Mouse (Mus musculus): ENCODE data around the gene Vmn2r9. TPM values are rescaled to one million over a fixed set of nuclear protein-coding genes. Genes with fewer than 3 reads are reported as not detected.

Gene Vmn2r9
- not detected in 2 replicates for polyA plus RNA-seq (2012; rRNA removed; ENCODE audit: low replicate concordance)

GRCm38 (mm10) chr5:108852501-108852900 is at the start of gene Vmn2r9:
Gene Vmn2r9 (minus strand): TSS chr5:108852601.

GRCm38 (mm10) chr5:108808750-108809149 is 43.7 kb downstream of the Vmn2r9 start, which contains the start of gene Vmn2r8:
Gene Vmn2r8 (minus strand): TSS chr5:108808850.

GRCm38 (mm10) chr5:108795263-108795662 is 57.1 kb downstream of the Vmn2r9 start, which contains the start of gene Tmed11:
Gene Tmed11 (minus strand): TSS chr5:108795363.

Other genes starting within 250 kb of the Vmn2r9 start
- 93.5 and 109 TPM in 2 replicates for gene Gak, start 222.8 kb downstream of the Vmn2r9 start, polyA plus RNA-seq (2012; rRNA removed; ENCODE audit: low replicate concordance)
- 29.2 and 29.5 TPM in 2 replicates for gene Tmem175, start 222.8 kb downstream of the Vmn2r9 start, polyA plus RNA-seq (2012; rRNA removed; ENCODE audit: low replicate concordance)
- 15.6 and 18.3 TPM in 2 replicates for gene Idua, start 192.3 kb downstream of the Vmn2r9 start, polyA plus RNA-seq (2012; rRNA removed; ENCODE audit: low replicate concordance)
- 38.3 and 49.1 TPM in 2 replicates for gene Dgkq, start 182.9 kb downstream of the Vmn2r9 start, polyA plus RNA-seq (2012; rRNA removed; ENCODE audit: low replicate concordance)
- 0.16 TPM in 1 of 2 replicates, not detected in the other for gene Slc26a1, start 177.0 kb downstream of the Vmn2r9 start, polyA plus RNA-seq (2012; rRNA removed; ENCODE audit: low replicate concordance)
- 20.7 and 24.4 TPM in 2 replicates for gene Fgfrl1, start 160.2 kb downstream of the Vmn2r9 start, polyA plus RNA-seq (2012; rRNA removed; ENCODE audit: low replicate concordance)
- 0.93 TPM in 1 of 2 replicates, not detected in the other for gene Rnf212, start 77.6 kb downstream of the Vmn2r9 start, polyA plus RNA-seq (2012; rRNA removed; ENCODE audit: low replicate concordance)
- gene Tmed11, start 57.2 kb downstream of the Vmn2r9 start, polyA plus RNA-seq (2012; rRNA removed; ENCODE audit: low replicate concordance): not detected in 2 replicates
- gene Vmn2r8, start 43.8 kb downstream of the Vmn2r9 start, polyA plus RNA-seq (2012; rRNA removed; ENCODE audit: low replicate concordance): not detected in 2 replicates
- gene Vmn2r10, start 153.9 kb upstream of the Vmn2r9 start, polyA plus RNA-seq (2012; rRNA removed; ENCODE audit: low replicate concordance): not detected in 2 replicates
- gene Vmn2r11, start 207.0 kb upstream of the Vmn2r9 start, polyA plus RNA-seq (2012; rRNA removed; ENCODE audit: low replicate concordance): not detected in 2 replicates
- not detected in 2 replicates for gene Vmn2r12, start 245.3 kb upstream of the Vmn2r9 start, polyA plus RNA-seq (2012; rRNA removed; ENCODE audit: low replicate concordance)

Data from duodenum, adult 2 months (tissue).